Mouse (Mus musculus) CH12F3 (cell line): ENCODE measurements around the gene Bend4.

ENCODE experiments used
- in situ Hi-C: fragments of 300-500 bp; cut with MboI; formaldehyde crosslinking; loops from 2 replicates; pipeline ENCODE4 v1.14.3; 2020; ENCODE audit warnings: low sequenced_read_pairs

Gene Bend4

GRCm38 (mm10) chr5:67427443-67428360 is at the start of gene Bend4:
TSS of gene Bend4 (minus strand) at chr5:67428310.
- in situ Hi-C loops: no loop called here

- in situ Hi-C loops: no loop called here
These were observed 45.6 kb upstream of the Bend4 start for GRCm38 (mm10) chr5:67473723-67474122.

- in situ Hi-C loops: no loop called here
These were observed 45.0 kb upstream of the Bend4 start for GRCm38 (mm10) chr5:67473094-67473493.

- in situ Hi-C loops: no loop called here
These were observed 38.9 kb upstream of the Bend4 start for GRCm38 (mm10) chr5:67466866-67467530.

GRCm38 (mm10) chr5:67464899-67465298 is 36.8 kb upstream of the Bend4 start:
- in situ Hi-C loops: no loop called here

GRCm38 (mm10) chr5:67463636-67464035 is 35.5 kb upstream of the Bend4 start:
- in situ Hi-C loops: no loop called here

- in situ Hi-C loops: no loop called here
These were observed 34.2 kb upstream of the Bend4 start for GRCm38 (mm10) chr5:67462331-67462730.

- in situ Hi-C loops: no loop called here
These were observed 28.7 kb upstream of the Bend4 start for GRCm38 (mm10) chr5:67456841-67457240.

GRCm38 (mm10) chr5:67454282-67454681 is 26.2 kb upstream of the Bend4 start:
- in situ Hi-C loops: no loop called here

- in situ Hi-C loops: no loop called here
These were observed 22.0 kb upstream of the Bend4 start for GRCm38 (mm10) chr5:67449957-67450630.

GRCm38 (mm10) chr5:67446526-67446925 is 18.4 kb upstream of the Bend4 start:
- in situ Hi-C loops: no loop called here

GRCm38 (mm10) chr5:67444217-67445050 is 16.3 kb upstream of the Bend4 start:
- in situ Hi-C loops: no loop called here

- in situ Hi-C loops: no loop called here
These were observed 14.8 kb upstream of the Bend4 start for GRCm38 (mm10) chr5:67442813-67443450.

- in situ Hi-C loops: no loop called here
These were observed 12.5 kb upstream of the Bend4 start for GRCm38 (mm10) chr5:67440563-67440962.

GRCm38 (mm10) chr5:67437403-67437802 is 9.3 kb upstream of the Bend4 start:
- in situ Hi-C loops: no loop called here

GRCm38 (mm10) chr5:67426478-67427442 is 1.4 kb downstream of the Bend4 start:
- in situ Hi-C loops: no loop called here

GRCm38 (mm10) chr5:67426011-67426410 is 2.1 kb downstream of the Bend4 start:
- in situ Hi-C loops: no loop called here

- in situ Hi-C loops: no loop called here
These were observed 3.5 kb downstream of the Bend4 start for GRCm38 (mm10) chr5:67424636-67425035.

- in situ Hi-C loops: no loop called here
These were observed 4.1 kb downstream of the Bend4 start for GRCm38 (mm10) chr5:67423963-67424362.
